Mouse (Mus musculus): ENCODE results near the gene Zfp408.

DNA sequence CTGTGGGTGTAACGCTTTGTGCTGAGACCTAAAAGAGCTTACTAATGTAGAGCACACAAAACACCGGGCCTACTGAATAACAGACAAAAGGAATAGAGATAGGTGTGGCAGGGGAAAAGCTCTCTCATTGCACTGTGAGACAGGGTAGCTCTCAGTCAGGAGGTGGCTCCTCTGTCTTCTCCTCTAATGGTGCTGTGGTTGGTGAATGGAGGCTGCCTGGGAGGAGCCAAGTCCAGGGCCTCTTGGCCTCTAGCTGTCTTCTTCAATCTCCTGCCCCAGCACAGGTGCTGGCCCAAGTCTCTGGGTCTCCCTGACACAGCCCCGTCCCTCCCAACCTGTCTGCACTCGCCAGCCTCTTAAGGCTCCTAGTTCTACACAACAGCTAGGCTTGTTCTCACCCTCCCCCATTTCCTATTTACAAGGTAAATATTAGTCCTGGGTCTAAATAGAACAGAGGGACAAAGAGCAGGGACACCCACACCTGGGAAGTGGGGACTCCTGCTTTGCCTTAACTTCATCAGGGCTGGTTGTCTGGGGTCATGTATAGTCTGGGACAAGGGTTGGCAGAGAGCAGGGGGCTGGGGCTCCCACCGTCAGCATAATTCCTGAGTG, 12.8 kb downstream of the Zfp408 start:
- no peak for TF ChIP-seq EP300 (optimal IDR thresholded peaks at IDR 0.05)
- TF ChIP-seq CTCF (IDR thresholded peaks at IDR 0.05; ENCODE audit: low read depth), result no peak

All from stomach, postnatal 0 days (tissue).